Mouse (Mus musculus) adrenal gland, adult 10 weeks (tissue): Measurements from ENCODE around the gene Nt5c3. TPM values are rescaled to one million over a fixed set of nuclear protein-coding genes. Genes with fewer than 3 reads are reported as not detected.

Experiments
- polyA plus RNA-seq: library from polyadenylated mRNA; stranded (reverse); fragments of 350-450 nt; fragmentation: Illumina TruSeq; extraction: RNeasy Lipid Tissue Mini Kit (QIAGEN cat#74804); gene quantifications from one replicate; pipeline ENCODE4 v1.2.3, GENCODE M21; 2014; ENCODE audit warnings: low read depth, low replicate concordance

The Nt5c3 gene
- polyA plus RNA-seq = 80.4 TPM

DNA sequence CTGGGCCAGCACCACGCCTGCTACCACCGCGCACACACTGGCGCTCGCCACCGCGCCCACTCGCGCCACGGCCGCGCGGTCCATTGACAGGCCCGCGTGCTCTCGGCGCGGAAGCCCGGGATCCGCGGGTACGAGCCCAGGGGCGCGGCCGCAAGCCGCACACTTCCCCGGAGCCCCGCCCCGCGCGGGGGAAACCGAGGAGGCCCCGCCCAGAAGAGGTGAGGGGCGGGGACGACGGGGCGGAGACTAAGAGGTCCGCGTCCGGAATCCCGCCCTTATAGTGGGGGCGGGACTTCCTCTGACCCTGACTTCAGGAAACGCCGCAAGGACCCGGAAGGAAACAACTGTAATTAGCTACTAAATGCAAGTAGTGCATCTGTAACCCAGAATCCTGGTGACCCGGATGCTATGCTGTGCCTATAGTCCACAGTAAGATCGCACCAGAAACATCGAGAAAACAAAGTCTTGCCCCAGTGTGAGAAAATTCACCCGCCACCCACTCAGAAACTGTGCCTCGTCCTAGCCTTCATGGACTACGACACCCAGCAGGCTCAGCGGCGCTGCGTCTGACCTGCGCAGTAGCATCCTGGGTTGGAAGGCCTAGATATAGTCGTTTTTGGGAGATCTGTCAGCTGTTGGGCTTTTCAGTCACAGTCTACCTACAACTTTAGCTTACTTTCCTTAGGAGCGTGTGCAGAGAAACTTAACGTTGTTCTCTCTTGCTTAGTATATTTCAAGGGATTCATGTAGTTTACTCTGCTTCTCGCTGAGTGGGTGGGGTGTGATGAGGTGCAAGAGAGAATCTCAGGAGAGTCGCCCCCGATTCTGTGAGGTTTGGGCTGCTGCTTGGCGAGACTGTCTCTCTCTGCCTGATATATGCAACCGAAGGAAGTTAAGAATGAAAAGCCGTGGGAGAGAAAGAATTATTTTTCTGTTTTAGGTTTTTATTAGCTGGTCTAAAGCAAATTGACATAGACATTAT is at the start of gene Nt5c3, which contains the start of gene Vmn1r4:
Nt5c3 (minus strand) TSS at position 207 of the 982 bp plus-strand sequence.
Vmn1r4 (plus strand) TSS at position 290 of the 982 bp plus-strand sequence.

GRCm38 (mm10) chr6:56969973-56970372 is 46.2 kb upstream of the Nt5c3 start, which contains the start of gene Vmn1r5:
Vmn1r5 (plus strand) TSS chr6:56970273.

Other genes with a start within 250 kb of the Nt5c3 start
- gene Lsm5, start 219.2 kb downstream of the Nt5c3 start, polyA plus RNA-seq = 65.3 TPM
- gene Avl9, start 209.0 kb downstream of the Nt5c3 start, polyA plus RNA-seq = 66.8 TPM
- gene Kbtbd2, start 126.1 kb downstream of the Nt5c3 start, polyA plus RNA-seq = 66.3 TPM
- 74.4 TPM for gene Fkbp9, start 91.9 kb downstream of the Nt5c3 start, polyA plus RNA-seq
- gene Vmn1r4, start 83 bp upstream of the Nt5c3 start, polyA plus RNA-seq = 0.41 TPM
- gene Vmn1r5, start 46.3 kb upstream of the Nt5c3 start, polyA plus RNA-seq = not detected
- gene Vmn1r6, start 73.3 kb upstream of the Nt5c3 start, polyA plus RNA-seq = not detected
- gene Vmn1r7, start 101.4 kb upstream of the Nt5c3 start, polyA plus RNA-seq = not detected
- not detected for gene Vmn1r8, start 108.4 kb upstream of the Nt5c3 start, polyA plus RNA-seq
- gene Vmn1r9, start 142.9 kb upstream of the Nt5c3 start, polyA plus RNA-seq = not detected
- not detected for gene Vmn1r10, start 185.5 kb upstream of the Nt5c3 start, polyA plus RNA-seq
- not detected for gene Vmn1r11, start 209.5 kb upstream of the Nt5c3 start, polyA plus RNA-seq
- not detected for gene Vmn1r12, start 233.0 kb upstream of the Nt5c3 start, polyA plus RNA-seq